ENCODE assay signal across 1 mouse cellular context in genomic region chr5:137885894-137886293, GRCm38 (mm10).
TF ChIP-seq lines count a peak whose summit lies in the region.

No protein-coding gene starts in this region.

TF ChIP-seq in CH12.LX, 34 proteins besides CTCF, POLR2A, EP300 and RAD21 (continued from another document):
- TF ChIP-seq BHLHE40 (IDR thresholded peaks at IDR 0.05; ENCODE audit: low read depth, low read length), result peak; percentile 74
- TF ChIP-seq ETS1 (conservative IDR thresholded peaks at IDR 0.05; ENCODE audit: low read depth, low read length), result no peak
- TF ChIP-seq MAX (IDR thresholded peaks at IDR 0.05; ENCODE audit: low read length), result peak; percentile 93
- TF ChIP-seq SMC3 (IDR thresholded peaks at IDR 0.05; ENCODE audit: low read depth, low read length), result peak; percentile 75
